Mouse (Mus musculus): ENCODE data around the gene Fam193a.
A peak's percentile ranks its signal among the peaks of the same experiment; 100 is the strongest.

Fam193a gene

GRCm38 (mm10) chr5:34369341-34370021 is at the start of gene Fam193a:
Gene Fam193a (plus strand): TSS chr5:34369933.
- peak; percentile 97 for DNase-seq (ENCODE audit: low spot score)

- DNase-seq (ENCODE audit: low spot score): no peak
Measured at GRCm38 (mm10) chr5:34321236-34321635, 48.5 kb upstream of the Fam193a start.

- no peak for DNase-seq (ENCODE audit: low spot score)
Measured at GRCm38 (mm10) chr5:34325286-34325685, 44.4 kb upstream of the Fam193a start.

- DNase-seq (ENCODE audit: low spot score): peak; percentile 12
Measured at GRCm38 (mm10) chr5:34326249-34326691, 43.5 kb upstream of the Fam193a start.

- DNase-seq (ENCODE audit: low spot score): peak; percentile 37
Measured at GRCm38 (mm10) chr5:34326875-34327576, 42.7 kb upstream of the Fam193a start.

- no peak for DNase-seq (ENCODE audit: low spot score)
Measured at GRCm38 (mm10) chr5:34330136-34330535, 39.6 kb upstream of the Fam193a start.

GRCm38 (mm10) chr5:34334081-34334480 is 35.7 kb upstream of the Fam193a start:
- DNase-seq (ENCODE audit: low spot score): no peak

- DNase-seq (ENCODE audit: low spot score): no peak
Measured at GRCm38 (mm10) chr5:34335539-34336096, 34.1 kb upstream of the Fam193a start.

GRCm38 (mm10) chr5:34336097-34336774 is 33.5 kb upstream of the Fam193a start, which contains the start of gene Rnf4:
Gene Rnf4 (plus strand): TSS chr5:34336289.
- peak; percentile 99 for DNase-seq (ENCODE audit: low spot score)

GRCm38 (mm10) chr5:34336775-34337450 is 32.8 kb upstream of the Fam193a start:
- peak; percentile 67 for DNase-seq (ENCODE audit: low spot score)

- DNase-seq (ENCODE audit: low spot score): no peak
Measured at GRCm38 (mm10) chr5:34340246-34340645, 29.5 kb upstream of the Fam193a start.

- DNase-seq (ENCODE audit: low spot score): no peak
Measured at GRCm38 (mm10) chr5:34352084-34352631, 17.6 kb upstream of the Fam193a start.

- DNase-seq (ENCODE audit: low spot score): no peak
Measured at GRCm38 (mm10) chr5:34360261-34360660, 9.5 kb upstream of the Fam193a start.

GRCm38 (mm10) chr5:34363115-34363514 is 6.6 kb upstream of the Fam193a start:
- DNase-seq (ENCODE audit: low spot score): no peak

- no peak for DNase-seq (ENCODE audit: low spot score)
Measured at GRCm38 (mm10) chr5:34368551-34369290, 1.0 kb upstream of the Fam193a start.

GRCm38 (mm10) chr5:34370022-34370823 is 490 bp downstream of the Fam193a start:
- peak; percentile 46 for DNase-seq (ENCODE audit: low spot score)

GRCm38 (mm10) chr5:34370840-34371239 is 1.1 kb downstream of the Fam193a start:
- no peak for DNase-seq (ENCODE audit: low spot score)

GRCm38 (mm10) chr5:34372141-34372540 is 2.4 kb downstream of the Fam193a start:
- DNase-seq (ENCODE audit: low spot score): no peak

- no peak for DNase-seq (ENCODE audit: low spot score)
Measured at GRCm38 (mm10) chr5:34372541-34372940, 2.8 kb downstream of the Fam193a start.

GRCm38 (mm10) chr5:34378787-34379186 is 9.1 kb downstream of the Fam193a start:
- DNase-seq (ENCODE audit: low spot score): no peak

Data from retina, embryonic 14.5 days (tissue).